Mouse (Mus musculus): ENCODE measurements around the gene Zfp536. TPM values are rescaled to one million over a fixed set of nuclear protein-coding genes. Genes with fewer than 3 reads are reported as not detected.
A peak's percentile ranks its signal among the peaks of the same experiment; 100 is the strongest.

The Zfp536 gene
- polyA plus RNA-seq, 1 experiment from 2014 or later = 34.5 TPM

DNA sequence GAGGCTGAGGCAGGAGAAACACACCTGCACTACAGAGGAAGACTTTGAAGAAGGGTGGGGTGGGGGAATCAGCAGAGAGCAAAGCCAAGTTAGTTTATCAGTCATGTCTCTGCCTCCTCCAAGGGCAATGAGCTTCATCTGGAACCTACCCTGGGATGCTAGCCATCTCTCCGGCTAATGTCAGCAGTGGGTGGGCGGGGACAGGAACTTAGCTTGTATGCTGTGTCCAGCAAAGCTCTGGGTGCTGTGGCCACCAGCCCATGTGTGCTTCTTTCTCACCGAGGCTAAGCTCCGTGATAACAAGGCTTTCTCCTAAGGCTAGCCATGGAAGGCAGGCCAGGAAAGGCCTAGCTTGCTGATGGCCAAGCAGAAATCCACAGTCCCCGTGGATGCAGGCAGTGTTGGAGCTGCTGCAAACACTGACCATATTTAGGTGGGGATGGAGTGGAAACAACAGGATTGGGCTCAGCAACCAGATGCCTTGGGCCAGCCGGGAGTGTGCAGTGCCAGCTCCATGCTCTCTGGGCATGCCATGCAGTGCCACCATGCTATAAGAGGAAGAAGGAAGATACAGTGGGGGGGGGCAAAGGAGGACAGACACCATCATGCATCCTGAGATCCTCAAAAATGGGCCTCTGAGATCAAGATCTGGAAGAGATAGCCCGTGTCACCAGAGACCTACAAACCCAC is 109.6 kb downstream of the Zfp536 start:
- Histone ChIP-seq H3K4me3 (replicated peaks) (no peak overlapping the region), H3K27me3 (replicated peaks) (no peaks in the 10 kb centered on the region), H3K4me2 (no peak overlapping the region), H3K4me1 (peaks cover 16% of the 10 kb centered on the region), H3K9ac (replicated peaks) (no peak overlapping the region), H3K36me3 (no peaks in the 10 kb centered on the region), H3K9me3 (replicated peaks) (no peaks in the 10 kb centered on the region), H3K27ac (replicated peaks) (no peak overlapping the region)
- WGBS = 90% methylated on average over 7 of the region's 7 CpGs
- ATAC-seq (ENCODE audit: low FRiP score) = no peak

DNA sequence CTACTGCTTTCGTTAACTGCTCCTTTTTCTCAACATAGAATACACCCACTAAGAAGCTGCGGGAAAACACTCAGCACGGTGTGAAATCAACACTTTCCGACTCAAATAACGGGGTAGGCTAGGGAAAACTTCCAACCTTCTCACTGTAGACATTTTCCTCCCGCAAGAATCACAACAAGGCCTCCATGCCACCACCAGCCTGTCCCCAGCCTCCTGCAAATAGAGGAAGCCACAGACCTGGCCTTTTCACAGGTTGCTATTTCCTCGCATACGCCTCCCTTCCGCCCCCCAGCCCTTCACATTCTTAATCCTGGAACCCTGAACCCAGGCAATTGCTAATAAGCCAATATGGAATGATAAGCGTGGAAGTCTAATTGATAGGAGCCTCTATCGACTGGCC is 124.8 kb downstream of the Zfp536 start:
- 88% methylated on average over 11 of the region's 11 CpGs for WGBS
- Histone ChIP-seq H3K4me1 (peaks cover 20% of the 10 kb centered on the region), H3K9me3 (replicated peaks) (no peaks in the 10 kb centered on the region), H3K4me2 (no peak overlapping the region), H3K27me3 (replicated peaks) (no peaks in the 10 kb centered on the region), H3K36me3 (no peaks in the 10 kb centered on the region), H3K27ac (replicated peaks) (peak overlapping the region; percentile 58; the same call in 1 of the 2 replicates), H3K4me3 (replicated peaks) (no peak overlapping the region), H3K9ac (replicated peaks) (no peak overlapping the region)
- ATAC-seq (ENCODE audit: low FRiP score) = no peak

DNA sequence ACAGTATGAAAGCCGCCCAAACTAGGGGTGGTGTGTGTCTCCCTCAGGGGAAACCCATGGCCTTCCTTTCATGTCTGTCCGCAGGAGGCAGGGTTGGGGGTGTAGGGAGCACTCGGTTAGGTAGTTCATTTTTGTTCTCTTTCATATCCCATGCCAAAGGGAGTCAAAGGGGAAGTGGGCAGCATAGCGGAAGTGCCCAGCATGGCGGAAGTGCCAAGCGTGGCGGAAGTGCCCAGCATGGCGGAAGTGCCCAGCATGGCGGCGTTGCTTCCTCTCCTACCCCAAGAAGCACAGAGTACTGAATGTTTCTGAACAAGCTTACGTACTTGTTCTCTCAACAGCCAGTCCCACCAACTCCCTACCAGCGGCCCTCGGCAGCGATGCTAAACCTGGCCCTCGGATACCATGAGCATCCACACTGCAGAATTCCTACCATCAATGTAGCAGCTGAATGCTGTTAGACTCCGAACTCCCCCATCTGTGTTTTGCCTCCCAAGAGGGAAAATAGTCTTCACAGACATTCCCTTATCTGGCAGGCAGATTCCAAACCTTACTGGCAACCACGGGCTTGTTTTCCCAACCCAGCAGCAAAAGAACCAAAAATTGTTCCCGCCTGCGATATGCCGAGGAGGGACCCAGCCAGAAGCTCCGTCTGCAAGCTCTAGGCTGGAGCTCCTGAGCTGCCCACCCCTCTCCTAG is 125.4 kb downstream of the Zfp536 start:
- Histone ChIP-seq H3K4me1 (peaks cover 20% of the 10 kb centered on the region), H3K4me3 (replicated peaks) (no peak overlapping the region), H3K9me3 (replicated peaks) (no peaks in the 10 kb centered on the region), H3K27me3 (replicated peaks) (no peaks in the 10 kb centered on the region), H3K36me3 (no peaks in the 10 kb centered on the region), H3K27ac (replicated peaks) (no peak overlapping the region), H3K4me2 (no peak overlapping the region), H3K9ac (replicated peaks) (no peak overlapping the region)
- ATAC-seq (ENCODE audit: low FRiP score) = no peak
- 86% methylated on average over 21 of the region's 21 CpGs for WGBS

DNA sequence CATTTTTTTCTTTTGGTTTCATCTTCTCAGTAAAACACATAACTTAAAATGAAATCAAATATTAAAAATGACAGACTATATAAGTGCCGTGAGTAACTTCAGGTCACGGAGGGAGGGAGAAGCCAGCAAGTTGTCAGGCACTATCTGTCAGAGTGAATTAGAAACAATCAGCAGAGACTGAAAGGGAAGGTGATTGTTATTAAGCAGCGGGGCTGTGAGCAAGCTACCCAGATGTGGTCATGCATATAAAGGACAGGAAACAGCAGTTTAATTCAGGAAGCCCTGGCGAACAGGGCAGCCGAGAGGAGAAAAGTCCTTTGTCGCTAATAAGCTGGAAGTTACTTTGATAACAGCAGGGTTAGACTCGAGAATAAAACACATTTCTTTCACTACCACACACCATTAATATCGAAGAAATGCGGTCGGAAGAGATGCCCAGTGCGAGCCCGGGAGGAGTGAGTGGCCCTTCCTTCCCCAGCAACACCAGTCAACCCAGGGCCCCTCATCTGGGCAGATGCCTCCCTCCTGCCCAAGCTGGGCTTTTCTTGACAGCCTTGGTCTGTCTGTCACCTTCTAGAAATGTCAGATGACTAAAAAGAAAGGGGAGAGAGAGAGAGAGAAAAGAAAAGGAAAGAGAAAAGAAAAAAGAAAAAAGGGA is 133.6 kb downstream of the Zfp536 start:
- WGBS = 39% methylated on average over 12 of the region's 12 CpGs
- H3K4me2 ChIP-seq = no peak overlapping the region
- no peaks in the 10 kb centered on the region for H3K27me3 ChIP-seq (replicated peaks)
- H3K4me1 ChIP-seq = no peaks in the 10 kb centered on the region; the same call in 1 of the 2 replicates
- ATAC-seq (ENCODE audit: low FRiP score) = no peak
- no peak overlapping the region for H3K4me3 ChIP-seq (replicated peaks)
- H3K9me3 ChIP-seq (replicated peaks) = no peaks in the 10 kb centered on the region
- no peak overlapping the region for H3K9ac ChIP-seq (replicated peaks)
- H3K36me3 ChIP-seq = no peaks in the 10 kb centered on the region
- no peak overlapping the region for H3K27ac ChIP-seq (replicated peaks)

DNA sequence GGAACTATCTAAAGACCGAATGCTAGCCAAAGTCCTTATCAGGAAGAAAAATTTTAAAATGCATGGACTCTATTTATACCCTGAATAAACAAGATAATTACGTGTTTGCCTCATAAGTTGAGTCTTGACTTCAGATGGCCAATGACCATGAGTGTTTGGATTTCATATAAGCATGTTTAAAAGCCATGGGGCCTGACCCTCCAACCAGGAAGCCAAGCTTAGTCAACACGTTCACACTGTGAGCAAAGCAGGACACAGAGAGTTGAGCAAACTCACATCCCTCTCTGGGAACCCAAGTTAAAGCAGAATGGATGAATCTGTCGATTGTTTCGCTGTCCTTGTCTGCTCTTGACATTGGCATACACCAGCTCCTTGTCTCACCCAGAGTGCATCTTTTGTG is 138.6 kb downstream of the Zfp536 start:
- Histone ChIP-seq H3K27me3 (replicated peaks) (no peaks in the 10 kb centered on the region), H3K4me3 (replicated peaks) (no peak overlapping the region), H3K9me3 (replicated peaks) (no peaks in the 10 kb centered on the region), H3K36me3 (no peaks in the 10 kb centered on the region), H3K27ac (replicated peaks) (no peak overlapping the region), H3K9ac (replicated peaks) (no peak overlapping the region), H3K4me2 (no peak overlapping the region), H3K4me1 (no peaks in the 10 kb centered on the region)
- no peak for ATAC-seq (ENCODE audit: low FRiP score)
- WGBS = 79% methylated on average over 5 of the region's 5 CpGs

DNA sequence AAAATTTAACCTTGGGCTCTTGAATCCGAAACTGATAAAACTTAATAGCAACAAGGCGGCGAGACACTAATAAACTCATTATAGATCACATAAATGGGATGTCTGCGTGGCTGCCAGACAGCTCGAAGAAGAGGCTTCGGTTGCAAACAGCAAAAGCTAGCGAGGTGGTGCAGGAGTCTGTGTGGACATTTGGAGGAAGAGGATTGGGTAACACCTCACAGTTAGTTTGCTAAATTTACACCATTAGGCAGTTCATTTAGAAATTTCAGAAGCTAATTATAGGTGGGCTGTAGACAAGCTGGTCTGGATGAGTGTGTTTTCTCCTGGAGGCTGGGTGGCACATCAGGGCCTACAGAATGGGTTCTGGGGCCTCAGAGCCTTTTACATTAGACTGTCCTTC is 143.0 kb downstream of the Zfp536 start:
- Histone ChIP-seq H3K9me3 (replicated peaks) (no peaks in the 10 kb centered on the region), H3K4me2 (no peak overlapping the region), H3K4me3 (replicated peaks) (no peak overlapping the region), H3K27me3 (replicated peaks) (no peaks in the 10 kb centered on the region), H3K9ac (replicated peaks) (no peak overlapping the region), H3K36me3 (no peaks in the 10 kb centered on the region), H3K27ac (replicated peaks) (no peak overlapping the region), H3K4me1 (peaks cover 24% of the 10 kb centered on the region)
- WGBS = 76% methylated on average over 7 of the region's 7 CpGs
- ATAC-seq (ENCODE audit: low FRiP score) = no peak

DNA sequence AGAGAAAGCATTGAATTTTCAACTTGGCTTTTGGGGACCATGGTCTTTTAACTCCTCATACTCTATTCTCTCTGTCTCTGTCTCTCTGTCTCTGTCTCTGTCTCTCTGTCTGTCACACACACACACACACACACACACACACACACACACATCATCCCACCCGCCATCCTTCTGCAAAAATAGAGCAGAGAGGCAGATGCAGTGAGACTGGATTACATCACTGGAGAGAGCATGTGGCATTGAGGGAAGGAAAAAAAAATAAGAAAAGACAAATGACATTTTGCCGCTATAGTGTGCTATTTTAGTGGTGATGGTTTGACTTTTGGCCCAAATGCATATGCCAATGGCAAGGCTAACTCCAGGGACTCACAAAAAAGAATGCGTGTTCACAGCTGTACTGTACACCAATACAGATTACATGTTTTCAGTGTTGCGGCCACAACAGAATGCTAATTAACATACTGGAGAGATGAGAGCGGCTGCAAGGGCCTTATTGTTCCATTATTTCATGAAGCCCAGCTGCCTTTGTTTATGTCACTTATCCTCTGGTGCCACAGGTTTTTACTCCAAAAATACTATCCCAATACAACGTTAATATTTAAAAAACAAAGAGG is 145.4 kb downstream of the Zfp536 start:
- no peaks in the 10 kb centered on the region for H3K36me3 ChIP-seq
- peak overlapping the region; percentile 61 for H3K27ac ChIP-seq (replicated peaks)
- no peak overlapping the region for H3K4me2 ChIP-seq
- 25% methylated on average over 6 of the region's 6 CpGs for WGBS
- no peak overlapping the region for H3K9ac ChIP-seq (replicated peaks)
- H3K4me1 ChIP-seq = peaks cover 41% of the 10 kb centered on the region
- H3K4me3 ChIP-seq (replicated peaks) = no peak overlapping the region
- H3K27me3 ChIP-seq (replicated peaks) = no peaks in the 10 kb centered on the region
- ATAC-seq (ENCODE audit: low FRiP score) = no peak
- H3K9me3 ChIP-seq (replicated peaks) = no peaks in the 10 kb centered on the region

DNA sequence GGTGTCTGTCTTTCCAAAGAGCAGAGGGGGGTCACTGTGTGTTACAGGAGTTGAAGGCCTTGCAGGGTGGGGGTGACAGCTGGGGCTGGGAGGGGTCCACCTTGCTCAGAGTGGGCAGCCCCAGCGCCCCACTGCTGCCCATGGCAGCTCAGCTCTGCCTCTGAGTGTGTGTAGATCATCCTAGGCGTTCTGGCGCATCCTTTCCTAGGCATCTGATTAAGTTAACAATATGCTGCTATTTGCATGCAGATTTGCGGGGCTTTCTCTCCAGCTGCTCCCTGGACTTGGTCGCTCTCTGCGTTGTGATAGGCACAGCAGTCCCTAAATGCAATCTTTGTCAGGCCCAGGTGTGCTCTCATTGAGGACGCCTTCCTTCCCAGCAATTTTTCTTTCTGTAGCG is 147.7 kb downstream of the Zfp536 start:
- ATAC-seq (ENCODE audit: low FRiP score) = 0 out of 2 replicates have a peak, but pooled peaks have one; percentile 19

DNA sequence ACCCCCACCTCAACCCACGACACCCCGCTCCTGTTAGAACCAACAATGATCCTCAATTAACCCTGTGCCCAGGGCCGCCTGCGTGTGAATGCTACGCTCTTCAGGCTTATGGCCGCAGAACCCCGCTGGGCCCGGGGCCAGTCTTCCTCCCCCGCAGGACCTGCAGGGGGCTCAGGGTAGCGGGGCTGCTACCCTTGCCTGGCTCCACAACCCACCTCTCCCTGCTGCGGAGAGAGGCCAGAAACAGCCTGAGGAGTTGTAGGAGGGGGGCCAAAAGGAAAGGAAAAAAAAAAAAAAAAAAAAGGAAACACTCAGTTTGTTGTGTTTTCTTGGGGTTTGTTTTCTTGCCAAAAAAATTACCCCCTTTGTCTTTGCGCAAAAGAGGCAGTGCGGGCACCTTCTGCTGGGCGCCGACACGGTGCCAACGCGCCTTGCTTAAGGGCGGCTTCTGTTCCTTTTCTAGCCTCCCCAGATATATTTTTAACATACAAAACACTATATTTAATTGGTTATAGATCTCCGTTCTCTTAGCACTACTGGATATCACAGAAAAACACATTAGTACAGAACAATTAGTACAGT is 148.6 kb downstream of the Zfp536 start:
- Histone ChIP-seq H3K4me3 (replicated peaks) (peak overlapping the region; percentile 49), H3K9ac (replicated peaks) (peak overlapping the region; percentile 55), H3K27me3 (replicated peaks) (no peaks in the 10 kb centered on the region), H3K27ac (replicated peaks) (peak overlapping the region; percentile 88), H3K36me3 (no peaks in the 10 kb centered on the region), H3K4me2 (peak overlapping the region; percentile 84), H3K4me1 (peaks cover 41% of the 10 kb centered on the region), H3K9me3 (replicated peaks) (no peaks in the 10 kb centered on the region)
- peak; percentile 43 for ATAC-seq (ENCODE audit: low FRiP score)
- 2% methylated on average over 20 of the region's 20 CpGs for WGBS

More for the DNA sequence above, 147.7 kb downstream of the Zfp536 start:
- H3K27ac ChIP-seq (replicated peaks) = peak overlapping the region; percentile 83
- H3K9ac ChIP-seq (replicated peaks) = no peak overlapping the region
- H3K36me3 ChIP-seq = no peaks in the 10 kb centered on the region
- no peak overlapping the region for H3K4me3 ChIP-seq (replicated peaks)
- 20% methylated on average over 8 of the region's 8 CpGs for WGBS
- H3K4me2 ChIP-seq = peak overlapping the region; percentile 21
- H3K27me3 ChIP-seq (replicated peaks) = no peaks in the 10 kb centered on the region
- H3K4me1 ChIP-seq = peaks cover 41% of the 10 kb centered on the region
- H3K9me3 ChIP-seq (replicated peaks) = no peaks in the 10 kb centered on the region

DNA sequence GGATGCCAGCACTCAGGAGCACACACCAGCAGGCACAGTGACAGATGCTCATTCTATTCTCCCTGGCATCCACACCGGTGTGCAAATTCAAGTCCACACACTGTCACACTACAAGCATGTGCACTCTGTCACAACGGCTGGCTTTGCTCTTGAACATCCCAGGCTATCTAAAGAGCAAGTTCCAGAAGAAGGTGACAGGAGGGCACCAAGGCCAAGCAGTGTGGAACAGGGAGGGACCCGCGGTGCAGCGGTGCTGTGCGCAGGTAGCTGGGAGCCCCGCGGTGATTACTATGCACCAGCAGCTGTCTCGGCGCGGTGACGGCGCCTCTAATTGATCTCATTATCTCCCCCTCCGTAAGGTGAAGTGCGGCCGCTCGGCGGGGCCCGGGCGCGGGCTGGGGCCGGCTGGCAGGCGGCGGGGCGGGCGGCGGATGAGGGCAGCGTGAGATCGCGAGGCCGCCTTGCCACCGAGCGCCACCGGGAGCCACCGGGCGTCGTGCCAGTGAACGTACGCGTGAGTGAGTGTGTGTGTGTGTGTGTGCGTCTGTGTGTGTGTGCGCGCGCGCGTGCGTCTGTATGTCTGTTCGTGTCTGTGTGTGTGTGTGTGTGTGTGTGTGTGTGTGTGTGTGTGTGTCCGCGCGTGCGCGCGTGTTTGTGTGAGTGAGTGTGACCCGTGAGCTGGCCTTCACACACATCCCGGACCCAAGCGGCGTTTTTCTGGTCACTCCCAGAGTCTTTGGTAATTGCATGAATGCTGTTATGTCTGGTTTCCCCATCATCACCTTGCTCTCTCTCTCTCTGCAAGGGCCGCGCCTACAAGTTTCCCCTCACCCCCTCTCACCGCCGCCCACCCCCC is 149.3 kb downstream of the Zfp536 start:
- H3K9ac ChIP-seq (replicated peaks) = peak overlapping the region; percentile 55
- peaks cover 36% of the 10 kb centered on the region for H3K4me1 ChIP-seq
- no peaks in the 10 kb centered on the region for H3K9me3 ChIP-seq (replicated peaks)
- H3K36me3 ChIP-seq = no peaks in the 10 kb centered on the region
- under 1% methylated on average over 59 of the region's 62 CpGs for WGBS
- peak overlapping the region; percentile 84 for H3K4me2 ChIP-seq
- H3K27ac ChIP-seq (replicated peaks) = peak overlapping the region; percentile 88
- ATAC-seq (ENCODE audit: low FRiP score) = peak; percentile 73
- peak overlapping the region; percentile 49 for H3K4me3 ChIP-seq (replicated peaks)
- no peaks in the 10 kb centered on the region for H3K27me3 ChIP-seq (replicated peaks)

DNA sequence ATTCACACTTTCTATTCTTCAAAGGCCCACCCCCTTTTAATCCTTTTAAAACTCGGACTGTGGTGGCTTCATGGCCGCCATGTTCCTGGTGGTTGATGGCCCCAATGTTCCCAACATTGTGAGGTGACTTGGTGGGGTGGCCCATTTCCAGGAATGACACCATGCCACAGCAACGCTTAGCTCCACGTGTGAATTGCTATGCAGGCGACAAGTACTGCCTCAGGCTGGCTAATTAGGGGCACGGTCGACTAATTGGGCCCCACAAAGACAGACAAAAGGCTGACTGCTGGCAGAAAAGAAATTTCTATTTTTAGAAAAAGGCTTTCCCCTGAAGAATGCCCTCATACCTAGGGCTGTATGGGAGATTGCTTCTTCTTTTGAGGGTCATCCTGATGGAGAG is 154.2 kb downstream of the Zfp536 start:
- Histone ChIP-seq H3K4me3 (replicated peaks) (no peak overlapping the region), H3K9ac (replicated peaks) (no peak overlapping the region), H3K9me3 (replicated peaks) (no peaks in the 10 kb centered on the region), H3K36me3 (no peaks in the 10 kb centered on the region), H3K27ac (replicated peaks) (no peak overlapping the region), H3K27me3 (replicated peaks) (no peaks in the 10 kb centered on the region), H3K4me1 (peaks cover 9% of the 10 kb centered on the region), H3K4me2 (no peak overlapping the region)
- no peak for ATAC-seq (ENCODE audit: low FRiP score)
- 46% methylated on average over 7 of the region's 7 CpGs for WGBS
